In genomic region chr2:44951651-44952213, GRCm38 (mm10) we compare ENCODE assay signal across 29 mouse cellular contexts. TPM values are rescaled to one million over a fixed set of nuclear protein-coding genes. Genes with fewer than 3 reads are reported as not detected.
DNase-seq lines count a peak whose midpoint lies in the region; ATAC-seq and TF ChIP-seq lines count a peak whose summit lies in the region.
"Had no signal": no experiment of that assay in that cellular context is flagged by ENCODE, and none has a peak within 500 bp of the region (broad histone marks: within the 10 kb centered on the region; RNA-seq: fewer than 3 reads in every experiment).

No protein-coding gene starts in this region.

- no peaks in the 10 kb centered on the region for H3K27me3 ChIP-seq in heart, embryonic 14.5 days (ENCODE audit: control insufficient read depth, insufficient read depth, low read length)
- H3K27me3 ChIP-seq in kidney, adult 2 months (replicated peaks; ENCODE audit: control insufficient read depth, insufficient read depth, low read length), result no peaks in the 10 kb centered on the region
- no peaks in the 10 kb centered on the region for H3K27me3 ChIP-seq in midbrain, embryonic 11.5 days (ENCODE audit: control insufficient read depth, insufficient read depth, low read length)
- H3K27me3 ChIP-seq in midbrain, postnatal 0 days (ENCODE audit: insufficient read depth, low read length), result no peaks in the 10 kb centered on the region
- H3K27me3 ChIP-seq: embryonic facial prominence, embryonic 13.5 days; forebrain, embryonic 12.5 days; liver, embryonic 13.5 days; megakaryocyte, embryonic 14.5 days; neural tube, embryonic 12.5 days had no signal

- no peak overlapping the region for H3K4me3 ChIP-seq in heart, embryonic 14.5 days (ENCODE audit: control insufficient read depth in 1 of 2, insufficient read depth in 1 of 2, low read depth in 1 of 2, low read length in 2 of 2)
- H3K4me3 ChIP-seq in kidney, adult 2 months (ENCODE audit: insufficient read depth, low read depth, low read length), result no peak overlapping the region
- no peak overlapping the region for H3K4me3 ChIP-seq in midbrain, embryonic 11.5 days (ENCODE audit: low read depth, low read length)
- no peak overlapping the region for H3K4me3 ChIP-seq in midbrain, postnatal 0 days (ENCODE audit: low read depth, low read length)
- H3K4me3 ChIP-seq: embryonic facial prominence, embryonic 13.5 days; erythroblast, embryonic 14.5 days; forebrain, embryonic 12.5 days; hindbrain, embryonic 10.5 days; layer of hippocampus, adult 2 months; liver, embryonic 13.5 days; neural tube, embryonic 12.5 days had no signal

- H3K36me3 ChIP-seq in heart, embryonic 14.5 days (ENCODE audit: control insufficient read depth, insufficient read depth, low read length), result no peaks in the 10 kb centered on the region
- no peaks in the 10 kb centered on the region for H3K36me3 ChIP-seq in kidney, adult 2 months (ENCODE audit: control insufficient read depth, insufficient read depth, low read length)
- H3K36me3 ChIP-seq in midbrain, embryonic 11.5 days (ENCODE audit: control insufficient read depth, insufficient read depth, low read length), result no peaks in the 10 kb centered on the region
- no peaks in the 10 kb centered on the region for H3K36me3 ChIP-seq in midbrain, postnatal 0 days (ENCODE audit: insufficient read depth, low read length)
- H3K36me3 ChIP-seq: embryonic facial prominence, embryonic 13.5 days; forebrain, embryonic 12.5 days; hindbrain, embryonic 10.5 days; liver, embryonic 13.5 days; neural tube, embryonic 12.5 days had no signal

- H3K27ac ChIP-seq in heart, embryonic 14.5 days (replicated peaks in 1 of 2; ENCODE audit: control insufficient read depth in 1 of 2, insufficient read depth in 1 of 2, low read depth in 2 of 2, low read length in 2 of 2), result peak overlapping the region; percentile 56 to 72; a peak in 3 of 4 replicates
- 0 out of 2 replicates have a peak overlapping the region, but pooled peaks have one; percentile 50 for H3K27ac ChIP-seq in kidney, adult 2 months (ENCODE audit: insufficient read depth, low read depth, low read length)
- no peak overlapping the region for H3K27ac ChIP-seq in midbrain, embryonic 11.5 days (ENCODE audit: low read depth, low read length)
- H3K27ac ChIP-seq in midbrain, postnatal 0 days (ENCODE audit: low read depth, low read length), result no peak overlapping the region
- H3K27ac ChIP-seq: embryonic facial prominence, embryonic 13.5 days; forebrain, embryonic 12.5 days; hindbrain, embryonic 10.5 days; layer of hippocampus, adult 2 months; neural tube, embryonic 12.5 days; stomach, postnatal 0 days had no signal

- no peak for TF ChIP-seq POLR2A in kidney, adult 2 months (IDR thresholded peaks at IDR 0.05; ENCODE audit: low read depth, low read length)

- H3K9ac ChIP-seq in heart, embryonic 14.5 days (ENCODE audit: low read length), result no peak overlapping the region
- H3K9ac ChIP-seq in midbrain, embryonic 11.5 days (ENCODE audit: low read length), result no peak overlapping the region
- no peak overlapping the region for H3K9ac ChIP-seq in midbrain, postnatal 0 days (replicated peaks; ENCODE audit: low read length, poor library complexity, severe bottlenecking)
- H3K9ac ChIP-seq: embryonic facial prominence, embryonic 13.5 days; forebrain, embryonic 12.5 days; liver, embryonic 13.5 days; lung, embryonic 14.5 days; neural tube, embryonic 12.5 days had no signal

- H3K4me1 ChIP-seq in heart, embryonic 14.5 days (ENCODE audit: control insufficient read depth in 2 of 2, insufficient read depth in 2 of 2, low read length in 2 of 2), result peaks cover 9 to 18% of the 10 kb centered on the region in 2 experiments
- peaks cover 6% of the 10 kb centered on the region; the same call in 1 of the 2 replicates for H3K4me1 ChIP-seq in kidney, adult 2 months (ENCODE audit: control insufficient read depth, insufficient read depth, low read length)
- H3K4me1 ChIP-seq in midbrain, embryonic 11.5 days (ENCODE audit: control insufficient read depth, insufficient read depth, low read length), result peaks cover 3% of the 10 kb centered on the region
- H3K4me1 ChIP-seq in midbrain, postnatal 0 days (ENCODE audit: insufficient read depth, low read length), result no peaks in the 10 kb centered on the region
- H3K4me1 ChIP-seq: embryonic facial prominence, embryonic 13.5 days; forebrain, embryonic 12.5 days; neural tube, embryonic 12.5 days had no signal

- H3K9me3 ChIP-seq in heart, embryonic 14.5 days (ENCODE audit: control insufficient read depth, low read length), result no peaks in the 10 kb centered on the region
- no peaks in the 10 kb centered on the region for H3K9me3 ChIP-seq in midbrain, embryonic 11.5 days (ENCODE audit: control insufficient read depth, low read length)
- no peaks in the 10 kb centered on the region for H3K9me3 ChIP-seq in midbrain, postnatal 0 days (ENCODE audit: low read length)
- H3K9me3 ChIP-seq: embryonic facial prominence, embryonic 13.5 days; forebrain, embryonic 12.5 days; hindbrain, embryonic 10.5 days; liver, embryonic 13.5 days; megakaryocyte, embryonic 14.5 days; neural tube, embryonic 12.5 days had no signal

- no peak overlapping the region for H3K4me2 ChIP-seq in heart, embryonic 14.5 days (ENCODE audit: low read length)
- no peak overlapping the region for H3K4me2 ChIP-seq in midbrain, embryonic 11.5 days
- no peak overlapping the region for H3K4me2 ChIP-seq in midbrain, postnatal 0 days (ENCODE audit: low read depth, low read length, poor library complexity, severe bottlenecking)
- H3K4me2 ChIP-seq: embryonic facial prominence, embryonic 13.5 days; forebrain, embryonic 12.5 days; liver, embryonic 13.5 days; lung, embryonic 14.5 days; neural tube, embryonic 12.5 days had no signal

- no peak for TF ChIP-seq CTCF in kidney, adult 2 months (conservative IDR thresholded peaks at IDR 0.05; ENCODE audit: insufficient read depth, insufficient read length, low read depth, low read length)
- TF ChIP-seq CTCF in midbrain, postnatal 0 days (IDR thresholded peaks at IDR 0.05), result no peak

- no peak for DNase-seq in heart, postnatal 4 days
- peak; percentile 83 for DNase-seq in kidney, adult 2 months
- DNase-seq in kidney, postnatal 14 days, result no peak
- peak; percentile 33 for DNase-seq in midbrain, embryonic 11.5 days (ENCODE audit: low spot score, missing footprints)
- DNase-seq in midbrain, postnatal 0 days (ENCODE audit: low spot score), result no peak
- no peak for DNase-seq in cerebellum, postnatal 4 days (ENCODE audit: low spot score in 2 of 2)
- DNase-seq: adrenal gland, adult 2 months; B cell, adult 2 months; cerebellum, adult 18-20 months; cerebellum, postnatal 25 days; embryo, embryonic 11 days; kidney, adult 18-20 months; liver, embryonic 13.5 days; lung, embryonic 14.5 days; lung, postnatal 36 days; midbrain, embryonic 14.5 days; right cerebral cortex, postnatal 14 days; thymus, adult 2 months; thymus, postnatal 4 days had no signal

- no peak for ATAC-seq in heart, embryonic 14.5 days (ENCODE audit: insufficient number of reproducible peaks, insufficient read depth, low FRiP score, low read depth)
- no peak for ATAC-seq in midbrain, embryonic 11.5 days (ENCODE audit: low FRiP score)
- no peak for ATAC-seq in midbrain, postnatal 0 days (ENCODE audit: low FRiP score)
- ATAC-seq: hindbrain, embryonic 16.5 days had no signal

- 27% methylated on average over 4 of the region's 4 CpGs for WGBS in heart, embryonic 14.5 days
- WGBS in kidney, adult 2 months, result 52% methylated on average over 4 of the region's 4 CpGs
- 70% methylated on average over 4 of the region's 4 CpGs for WGBS in midbrain, embryonic 11.5 days
- 63% methylated on average over 4 of the region's 4 CpGs for WGBS in midbrain, postnatal 0 days

RNA-seq across cellular contexts. Expression of gene Gtdc1, which starts 24.3 kb away (rescaled TPM):
- polyA plus RNA-seq in heart, embryonic 14.5 days (2014; fragmentation: Nextera tagmentation; extraction: Ambion mirVana), result 11.4 and 13.0 TPM in 2 replicates
- total RNA-seq in heart, postnatal 4 days (2021), result 10 to 100 TPM; 33.5 to 38.5 TPM
- polyA plus RNA-seq in kidney, adult 2 months (2012; rRNA removed), result 5.0 and 7.2 TPM in 2 replicates
- polyA plus RNA-seq in midbrain, embryonic 11.5 days (2014; fragmentation: Nextera tagmentation; extraction: Ambion mirVana), result 13.4 and 15.8 TPM in 2 replicates
- 43.4 and 53.2 TPM in 2 replicates for total RNA-seq in midbrain, postnatal 0 days (2014; rRNA removed)
- polyA plus RNA-seq in midbrain, postnatal 0 days (2015; fragmentation: Nextera tagmentation; extraction: Ambion mirVana), result 18.6 and 19.3 TPM in 2 replicates

Comparison
In these comparisons a context has a peak if more than half of its experiments do, and no peak if none do; other contexts are left out.
1. DNase-seq: peak in kidney, adult 2 months (single experiment) and midbrain, embryonic 11.5 days (single experiment); none in heart, postnatal 4 days (single experiment), kidney, postnatal 14 days (single experiment), midbrain, postnatal 0 days (single experiment) and cerebellum, postnatal 4 days (0 of 2).
2. H3K27ac ChIP-seq: peak in heart, embryonic 14.5 days (2 of 2) and kidney, adult 2 months (single experiment); none in midbrain, embryonic 11.5 days (single experiment) and midbrain, postnatal 0 days (single experiment).